Mouse (Mus musculus): Measurements from ENCODE around the gene 2310022B05Rik. TPM values are rescaled to one million over a fixed set of nuclear protein-coding genes. Genes with fewer than 3 reads are reported as not detected.

2310022B05Rik gene
- polyA plus RNA-seq, 2 experiments, result 50.7 to 89.4 TPM

- Histone ChIP-seq H3K27ac (replicated peaks; ENCODE audit: low read depth, low read length) (no peak overlapping the region), H3K36me3 (ENCODE audit: control insufficient read depth, insufficient read depth, low read length) (peaks cover 53% of the 10 kb centered on the region), H3K4me2 (replicated peaks; ENCODE audit: low read depth, low read length, severe bottlenecking) (no peak overlapping the region), H3K4me3 (replicated peaks; ENCODE audit: low read length) (no peak overlapping the region), H3K4me1 (ENCODE audit: control insufficient read depth, insufficient read depth, low read length) (no peaks in the 10 kb centered on the region), H3K9me3 (ENCODE audit: control insufficient read depth, low read length) (no peaks in the 10 kb centered on the region), H3K27me3 (ENCODE audit: control insufficient read depth, insufficient read depth, low read length) (no peaks in the 10 kb centered on the region), H3K9ac (ENCODE audit: low read depth, low read length, severe bottlenecking) (no peak overlapping the region)
- no peak for DNase-seq (ENCODE audit: low spot score)
- no peak for ATAC-seq (ENCODE audit: low FRiP score, low read depth)
- WGBS, result 84% methylated on average over 9 of the region's 9 CpGs
- no peak for TF ChIP-seq POLR2A (IDR thresholded peaks at IDR 0.05; ENCODE audit: borderline replicate concordance, extremely low read depth, insufficient read depth, insufficient read length)
These were observed 37.9 kb upstream of the 2310022B05Rik start for GRCm38 (mm10) chr8:124701023-124701422.

- H3K36me3 ChIP-seq (ENCODE audit: control insufficient read depth, insufficient read depth, low read length), result peaks cover 54% of the 10 kb centered on the region
- no peak for TF ChIP-seq POLR2A (IDR thresholded peaks at IDR 0.05; ENCODE audit: borderline replicate concordance, extremely low read depth, insufficient read depth, insufficient read length)
These were observed 37.1 kb upstream of the 2310022B05Rik start for GRCm38 (mm10) chr8:124700271-124700670.

GRCm38 (mm10) chr8:124695424-124696100 lies 32.4 kb upstream of the 2310022B05Rik start:
- H3K27me3 ChIP-seq (ENCODE audit: control insufficient read depth, insufficient read depth, low read length), result no peaks in the 10 kb centered on the region
- no peak overlapping the region for H3K4me3 ChIP-seq (replicated peaks; ENCODE audit: low read length)
- no peak overlapping the region for H3K9ac ChIP-seq (ENCODE audit: low read depth, low read length, severe bottlenecking)
- TF ChIP-seq POLR2A (IDR thresholded peaks at IDR 0.05; ENCODE audit: borderline replicate concordance, extremely low read depth, insufficient read depth, insufficient read length), result no peak
- no peaks in the 10 kb centered on the region for H3K9me3 ChIP-seq (ENCODE audit: control insufficient read depth, low read length)
- no peak overlapping the region for H3K4me2 ChIP-seq (replicated peaks; ENCODE audit: low read depth, low read length, severe bottlenecking)
- no peaks in the 10 kb centered on the region for H3K4me1 ChIP-seq (ENCODE audit: control insufficient read depth, insufficient read depth, low read length)
- H3K36me3 ChIP-seq (ENCODE audit: control insufficient read depth, insufficient read depth, low read length), result peaks cover 57% of the 10 kb centered on the region
- ATAC-seq (ENCODE audit: low FRiP score, low read depth) (no peak), DNase-seq (ENCODE audit: low spot score) (no peak)
- H3K27ac ChIP-seq (replicated peaks; ENCODE audit: low read depth, low read length), result no peak overlapping the region
- WGBS, result 90% methylated on average over 22 of the region's 22 CpGs

More at GRCm38 (mm10) chr8:124700271-124700670, 37.1 kb upstream of the 2310022B05Rik start:
- no peak overlapping the region for H3K4me2 ChIP-seq (replicated peaks; ENCODE audit: low read depth, low read length, severe bottlenecking)
- H3K27ac ChIP-seq (replicated peaks; ENCODE audit: low read depth, low read length), result no peak overlapping the region
- no peaks in the 10 kb centered on the region for H3K9me3 ChIP-seq (ENCODE audit: control insufficient read depth, low read length)
- no peak for ATAC-seq (ENCODE audit: low FRiP score, low read depth)
- H3K4me3 ChIP-seq (replicated peaks; ENCODE audit: low read length), result no peak overlapping the region
- H3K27me3 ChIP-seq (ENCODE audit: control insufficient read depth, insufficient read depth, low read length), result no peaks in the 10 kb centered on the region
- no peak overlapping the region for H3K9ac ChIP-seq (ENCODE audit: low read depth, low read length, severe bottlenecking)
- no peaks in the 10 kb centered on the region for H3K4me1 ChIP-seq (ENCODE audit: control insufficient read depth, insufficient read depth, low read length)
- DNase-seq (ENCODE audit: low spot score), result no peak
- 85% methylated on average over 5 of the region's 5 CpGs for WGBS

- WGBS, result 93% methylated on average over 4 of the region's 4 CpGs
- TF ChIP-seq POLR2A (IDR thresholded peaks at IDR 0.05; ENCODE audit: borderline replicate concordance, extremely low read depth, insufficient read depth, insufficient read length), result no peak
- Histone ChIP-seq H3K36me3 (ENCODE audit: control insufficient read depth, insufficient read depth, low read length) (peaks cover 47% of the 10 kb centered on the region), H3K4me3 (replicated peaks; ENCODE audit: low read length) (no peak overlapping the region), H3K4me1 (ENCODE audit: control insufficient read depth, insufficient read depth, low read length) (no peaks in the 10 kb centered on the region), H3K9ac (ENCODE audit: low read depth, low read length, severe bottlenecking) (no peak overlapping the region), H3K9me3 (ENCODE audit: control insufficient read depth, low read length) (no peaks in the 10 kb centered on the region), H3K27ac (replicated peaks; ENCODE audit: low read depth, low read length) (no peak overlapping the region), H3K4me2 (replicated peaks; ENCODE audit: low read depth, low read length, severe bottlenecking) (no peak overlapping the region), H3K27me3 (ENCODE audit: control insufficient read depth, insufficient read depth, low read length) (no peaks in the 10 kb centered on the region)
- ATAC-seq (ENCODE audit: low FRiP score, low read depth), result no peak
- DNase-seq (ENCODE audit: low spot score), result no peak
These were observed 28.5 kb upstream of the 2310022B05Rik start for GRCm38 (mm10) chr8:124691706-124692105.

GRCm38 (mm10) chr8:124688899-124689298 lies 25.7 kb upstream of the 2310022B05Rik start:
- H3K9ac ChIP-seq (ENCODE audit: low read depth, low read length, severe bottlenecking), result no peak overlapping the region
- 92% methylated on average over 12 of the region's 13 CpGs for WGBS
- no peak overlapping the region for H3K4me2 ChIP-seq (replicated peaks; ENCODE audit: low read depth, low read length, severe bottlenecking)
- DNase-seq (ENCODE audit: low spot score) (no peak), ATAC-seq (ENCODE audit: low FRiP score, low read depth) (no peak)
- no peaks in the 10 kb centered on the region for H3K27me3 ChIP-seq (ENCODE audit: control insufficient read depth, insufficient read depth, low read length)
- H3K9me3 ChIP-seq (ENCODE audit: control insufficient read depth, low read length), result no peaks in the 10 kb centered on the region
- H3K36me3 ChIP-seq (ENCODE audit: control insufficient read depth, insufficient read depth, low read length), result peaks cover 39% of the 10 kb centered on the region
- TF ChIP-seq POLR2A (IDR thresholded peaks at IDR 0.05; ENCODE audit: borderline replicate concordance, extremely low read depth, insufficient read depth, insufficient read length), result no peak
- no peak overlapping the region for H3K4me3 ChIP-seq (replicated peaks; ENCODE audit: low read length)
- no peaks in the 10 kb centered on the region for H3K4me1 ChIP-seq (ENCODE audit: control insufficient read depth, insufficient read depth, low read length)
- no peak overlapping the region for H3K27ac ChIP-seq (replicated peaks; ENCODE audit: low read depth, low read length)
